Mouse (Mus musculus) left cerebral cortex, adult 8-10 months (tissue): ENCODE results near the gene Fam110a. TPM values are rescaled to one million over a fixed set of nuclear protein-coding genes. Genes with fewer than 3 reads are reported as not detected.
"Not testable (repeated sequence)": the region's sequence is repeated elsewhere in the genome, so short reads cannot be mapped to it uniquely, and the experiment has no call there.

Source experiments
- DNase-seq, 2 experiments: peaks; one replicate each; pipeline ENCODE4 v3.0.0; 2022; ENCODE audit warnings: low spot score in 2 of 2
- total RNA-seq, 4 experiments: library from RNA; stranded (reverse); gene quantifications; 2 replicates each; pipeline ENCODE4 v1.2.4; 2022

Gene Fam110a
- total RNA-seq, 4 experiments from 2014 or later: 6.7 to 7.6 (median 7.0) TPM

- DNase-seq: no peak
Measured at GRCm38 (mm10) chr2:151997776-151998504, 17.9 kb upstream of the Fam110a start.

DNA sequence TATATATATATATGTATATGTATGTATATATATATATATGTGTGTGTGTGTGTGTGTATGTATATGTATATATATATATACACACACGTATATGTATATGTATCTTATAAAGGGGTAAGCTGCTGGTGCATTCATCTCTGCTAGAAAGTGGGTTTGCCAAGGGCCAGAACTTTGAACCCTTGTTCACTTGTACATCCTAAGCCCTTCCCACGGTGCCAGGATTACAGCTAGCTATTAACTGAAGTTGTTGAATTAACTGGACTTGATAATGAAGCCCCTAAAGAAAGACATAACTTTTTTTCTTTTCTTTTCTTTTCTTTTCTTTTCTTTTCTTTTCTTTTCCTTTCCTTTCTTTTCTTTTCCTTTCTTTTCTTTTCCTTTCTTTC, 17.2 kb upstream of the Fam110a start:
- DNase-seq: not testable (repeated sequence)

- peak; percentile 46 to 81 for DNase-seq
Measured at GRCm38 (mm10) chr2:151996229-151997189, 16.5 kb upstream of the Fam110a start, which contains the start of gene Slc52a3. Gene Slc52a3 (plus strand): TSS chr2:151996511.

- DNase-seq: peak in 1 of 2 experiments; percentile 70
Measured at GRCm38 (mm10) chr2:151994350-151995122, 14.5 kb upstream of the Fam110a start.

DNA sequence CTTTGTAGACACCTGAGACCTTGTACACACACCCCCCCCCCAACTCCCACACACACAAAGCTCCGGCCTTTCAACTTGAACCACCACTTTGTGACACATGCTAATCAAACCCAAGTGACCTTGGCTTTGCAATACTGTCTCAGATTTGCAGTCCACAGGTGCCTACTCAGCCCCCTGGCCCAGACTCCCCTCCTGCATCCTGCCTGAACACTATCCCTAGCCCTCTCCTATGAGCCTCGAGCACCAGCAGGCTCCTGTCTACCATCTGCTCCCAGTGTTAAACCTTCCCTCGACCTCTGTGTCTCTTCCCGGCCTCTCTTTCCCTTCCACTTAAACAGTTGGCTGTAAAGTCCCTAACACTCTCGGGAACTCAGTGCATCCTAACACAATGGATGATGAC, 11.4 kb upstream of the Fam110a start:
- DNase-seq: no peak

- DNase-seq: no peak
Measured at GRCm38 (mm10) chr2:151990985-151991394, 11.0 kb upstream of the Fam110a start.

DNA sequence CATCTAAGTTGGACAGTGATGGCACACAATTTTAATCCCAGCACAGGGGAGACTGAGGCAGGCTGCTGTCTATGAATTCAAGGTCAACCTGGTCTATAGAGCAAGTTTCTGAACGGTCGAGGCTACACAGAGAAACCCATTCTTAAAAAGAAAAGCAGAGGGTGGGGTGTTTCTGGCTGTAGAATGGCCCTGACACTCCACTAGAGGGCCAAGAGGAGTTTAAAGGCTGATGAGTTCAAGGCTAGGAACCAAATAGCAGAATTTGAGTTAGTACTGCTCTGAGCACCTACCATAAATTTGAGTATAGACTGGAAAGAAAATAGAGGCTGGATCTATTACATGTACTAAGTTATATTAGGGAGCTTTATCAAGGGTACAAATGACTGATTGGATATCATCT, 9.0 kb upstream of the Fam110a start:
- no peak for DNase-seq

- no peak for DNase-seq
Measured at GRCm38 (mm10) chr2:151986958-151987357, 6.9 kb upstream of the Fam110a start.

DNA sequence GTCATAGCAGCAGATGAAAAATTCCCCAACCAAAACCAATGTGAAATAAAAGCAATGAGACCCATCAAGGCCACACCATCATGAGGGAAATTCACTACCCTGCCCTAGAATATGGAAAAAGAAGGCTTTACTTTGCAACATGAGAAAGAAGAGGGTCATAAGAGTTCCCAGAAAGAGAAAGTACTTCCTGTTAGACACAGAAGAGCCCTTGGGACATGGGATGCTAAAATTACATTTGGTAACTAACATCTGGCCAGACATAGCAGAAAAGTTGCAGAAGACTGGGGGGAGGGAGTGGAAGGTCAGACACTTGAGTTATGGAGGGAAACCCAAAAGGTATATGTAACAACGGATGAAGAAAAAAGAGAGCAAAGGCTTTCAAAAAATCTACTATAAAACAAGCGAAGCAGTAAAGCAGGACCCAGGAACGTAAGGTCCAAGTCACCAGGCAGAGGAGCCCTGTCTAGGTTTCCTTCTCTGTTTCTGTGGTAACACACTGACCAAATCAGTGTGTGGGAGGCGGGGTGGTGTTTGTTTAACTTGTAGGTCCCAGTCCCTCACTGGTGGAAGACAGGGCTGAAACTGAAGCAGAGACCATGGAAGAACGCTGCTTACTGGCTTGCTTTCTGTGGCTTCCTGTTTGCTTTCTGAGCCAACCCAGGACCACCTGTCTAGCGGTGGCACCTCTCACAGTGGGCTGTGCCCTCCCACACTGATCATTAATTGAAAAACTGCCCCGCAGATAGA, 5.6 kb upstream of the Fam110a start:
- no peak for DNase-seq

- DNase-seq: no peak
Measured at GRCm38 (mm10) chr2:151984019-151984418, 4.0 kb upstream of the Fam110a start.

- DNase-seq: no peak
Measured at GRCm38 (mm10) chr2:151982476-151982875, 2.5 kb upstream of the Fam110a start.

DNA sequence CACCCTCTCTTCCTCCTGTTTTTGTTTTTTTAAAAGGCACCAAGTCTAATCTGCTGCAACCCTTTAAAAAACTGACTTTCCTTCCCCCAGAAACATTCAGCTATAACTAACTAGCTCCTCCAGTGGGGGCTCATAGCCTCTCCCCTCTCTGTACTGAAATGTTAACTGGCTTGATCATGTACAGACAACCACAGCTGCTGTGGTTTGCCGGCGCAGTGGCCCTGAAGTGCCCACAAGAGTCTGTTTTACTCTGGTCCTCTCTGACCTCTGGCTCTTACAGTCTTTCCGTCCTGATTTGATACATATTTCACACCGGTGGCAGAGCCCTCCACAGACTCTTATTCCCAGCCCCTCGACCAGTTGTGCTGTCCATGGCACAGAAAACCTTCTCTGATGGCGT, 1.2 kb upstream of the Fam110a start:
- DNase-seq: no peak

DNA sequence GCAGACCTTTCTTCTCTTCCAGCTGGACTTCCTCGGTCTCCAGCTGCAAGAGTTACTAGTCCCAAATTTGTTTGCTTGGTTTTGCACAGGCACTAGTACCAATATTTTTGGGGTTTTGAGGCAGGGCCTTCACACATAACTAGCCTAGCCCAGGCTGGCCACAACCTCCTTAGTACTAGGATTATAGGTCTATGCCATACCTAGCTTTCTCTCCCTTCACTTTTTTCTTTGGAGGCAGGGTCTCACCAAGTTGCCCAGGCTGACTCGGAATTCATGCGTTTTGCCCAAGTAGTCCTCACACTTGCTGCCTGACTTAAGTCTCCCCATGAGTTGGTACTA, 305 bp upstream of the Fam110a start:
- DNase-seq: no peak

DNA sequence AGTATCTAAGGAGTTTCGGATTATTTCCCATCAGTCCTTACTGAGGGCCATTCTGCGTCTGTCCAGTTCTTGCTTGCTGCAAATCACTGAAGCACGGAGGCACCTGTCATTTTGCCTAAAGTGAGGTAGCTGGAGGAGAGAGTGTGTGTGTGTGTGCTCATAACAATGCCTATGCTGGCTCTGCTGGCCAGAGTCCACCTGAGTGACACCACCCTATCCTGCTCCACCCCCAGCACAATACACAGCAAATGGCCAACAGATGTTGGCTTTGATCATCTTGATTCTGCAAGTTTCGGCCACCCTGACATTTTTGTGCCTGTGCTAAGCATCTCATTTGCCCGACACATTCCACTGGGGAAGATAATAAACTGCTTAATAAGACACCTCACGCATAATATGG, 1.5 kb downstream of the Fam110a start:
- DNase-seq: no peak

GRCm38 (mm10) chr2:151977689-151978440, 2.2 kb downstream of the Fam110a start:
- DNase-seq: no peak

GRCm38 (mm10) chr2:151976067-151976466, 4.0 kb downstream of the Fam110a start:
- no peak for DNase-seq

DNA sequence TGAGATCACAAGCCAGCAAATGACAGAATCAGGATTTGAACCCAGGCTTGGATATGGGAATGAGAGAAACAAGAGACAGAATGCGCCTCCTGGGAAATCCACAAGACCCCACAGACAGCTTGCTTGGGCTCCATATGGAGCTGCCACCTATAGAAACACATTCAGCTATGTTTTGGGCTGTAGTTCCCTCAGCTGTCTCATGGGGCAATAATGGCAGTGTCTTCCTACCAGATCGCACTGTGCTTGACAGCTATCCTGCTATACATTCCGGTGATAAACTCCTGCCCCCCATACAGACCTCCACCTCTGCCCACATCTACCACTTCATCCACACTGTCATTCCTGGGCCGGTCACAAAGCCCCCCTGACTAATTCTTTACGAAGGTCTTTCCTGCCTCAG, 4.7 kb downstream of the Fam110a start:
- no peak for DNase-seq

DNA sequence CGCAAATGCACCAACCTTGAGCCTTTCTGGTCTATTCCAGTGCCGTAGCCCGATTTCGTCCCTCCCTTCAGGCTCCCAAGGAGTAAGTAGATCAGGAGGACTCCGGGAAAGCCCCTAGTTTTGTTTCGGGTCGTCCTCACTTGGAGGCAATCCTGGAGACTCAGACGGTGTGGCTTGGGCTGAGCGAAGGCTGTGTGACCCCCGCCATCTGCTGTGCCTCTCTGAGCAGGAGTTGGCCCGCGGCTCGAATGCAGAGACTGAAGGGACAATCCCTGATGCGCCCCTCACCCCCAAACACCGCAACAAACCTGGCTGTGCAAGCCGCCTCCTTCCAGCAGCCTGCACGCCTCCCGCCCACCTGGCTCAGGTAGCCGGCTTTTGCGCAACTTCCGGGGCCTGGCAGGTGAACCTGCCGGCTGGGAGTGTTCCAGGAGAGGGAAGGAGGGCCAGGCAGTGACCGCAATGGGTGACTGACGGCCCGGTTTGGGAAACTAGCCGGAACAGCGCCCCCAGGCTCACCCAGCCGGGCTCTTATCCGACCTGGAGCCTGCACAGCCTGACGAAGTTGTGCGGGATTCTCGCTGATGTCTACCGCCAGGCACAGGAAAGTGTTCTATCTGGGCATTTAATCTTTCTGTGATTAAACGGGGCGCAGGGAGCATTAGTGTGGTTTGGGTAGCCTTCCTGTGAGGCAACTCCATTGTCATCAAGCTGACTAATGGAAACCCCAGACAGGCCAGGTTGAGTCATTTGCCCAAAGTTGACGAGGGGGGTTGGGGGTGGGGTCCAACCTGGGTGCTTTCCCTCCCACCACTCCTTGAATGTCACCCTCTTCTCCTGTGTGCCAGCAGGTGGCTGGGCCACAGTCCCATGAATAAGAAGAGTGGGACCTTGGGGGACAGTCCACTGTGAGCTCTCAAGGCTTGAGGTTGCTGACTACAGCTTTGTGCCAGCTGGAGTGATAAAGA, 6.1 kb downstream of the Fam110a start:
- DNase-seq: no peak
